Mouse (Mus musculus) kidney, adult 11 months (tissue): ENCODE results near the gene Neurl1b.

Experiments
- DNase-seq: peaks from one replicate; pipeline ENCODE4 v3.0.0; 2022

The Neurl1b gene

DNA sequence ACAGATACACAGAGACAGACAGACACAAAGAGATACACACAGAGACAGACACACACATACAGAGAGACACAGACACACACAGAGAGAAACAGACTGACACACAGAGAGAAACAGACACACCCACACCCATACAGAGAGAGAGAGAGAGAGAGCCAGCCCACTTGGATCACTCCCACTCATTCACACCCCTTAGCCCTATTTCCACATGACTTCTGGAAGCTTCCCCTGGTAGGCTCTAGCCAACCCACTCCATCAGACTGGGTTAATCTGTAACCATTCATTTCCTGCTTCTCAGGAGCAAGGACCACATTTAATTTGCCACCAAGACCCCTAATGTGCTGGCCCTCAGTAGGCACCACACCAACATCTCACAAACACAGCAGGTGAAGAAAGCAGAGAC lies 42.9 kb downstream of the Neurl1b start:
- no peak for DNase-seq

- no peak for DNase-seq
Measured at GRCm38 (mm10) chr17:26458049-26458448, 43.4 kb downstream of the Neurl1b start.

DNA sequence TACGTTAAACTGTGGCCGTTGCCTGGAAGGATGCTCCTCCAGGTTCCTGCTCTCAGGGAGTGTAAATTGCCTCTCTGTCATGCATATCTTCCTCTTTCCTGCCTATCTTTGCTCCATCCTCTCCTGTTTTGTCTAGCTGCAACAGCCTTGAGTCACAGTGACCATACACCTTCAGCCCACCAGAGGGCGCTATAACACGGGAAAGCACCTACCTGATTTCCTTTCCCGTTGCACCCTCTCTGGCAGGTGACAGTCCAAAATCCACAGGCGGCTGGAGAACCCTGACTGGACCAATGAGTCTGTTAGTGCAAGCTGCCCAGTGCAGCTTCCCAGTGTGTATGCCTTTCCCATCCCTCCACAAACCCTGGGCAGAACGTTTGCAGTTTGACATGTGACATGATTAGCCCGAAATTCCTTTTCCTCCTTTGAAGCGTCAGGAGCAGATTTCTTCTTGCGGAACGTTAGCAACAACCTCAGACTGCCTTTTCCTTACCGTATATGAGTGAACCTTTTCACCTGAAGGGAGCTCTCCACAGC lies 48.1 kb downstream of the Neurl1b start:
- peak; percentile 67 for DNase-seq

DNA sequence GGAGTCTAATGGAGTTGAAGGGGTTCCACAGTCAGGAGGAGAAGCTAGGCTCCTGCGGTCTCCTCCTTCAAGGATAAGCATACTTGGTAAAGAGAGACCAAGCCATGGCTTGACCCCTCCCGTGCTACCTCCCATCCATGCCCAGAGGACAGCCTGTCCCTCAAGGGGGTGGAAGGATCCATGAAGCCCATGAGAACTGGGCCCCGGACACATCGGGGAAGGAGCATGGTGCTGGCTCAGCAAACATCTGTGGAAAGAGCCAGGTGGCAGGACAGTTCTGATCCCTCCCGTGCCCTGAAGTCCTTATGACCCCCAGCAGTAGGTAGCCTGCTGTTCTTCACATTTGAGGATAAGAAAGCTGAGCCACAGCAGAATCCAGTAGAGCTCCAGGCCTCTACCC lies 48.8 kb downstream of the Neurl1b start:
- DNase-seq = no peak

DNA sequence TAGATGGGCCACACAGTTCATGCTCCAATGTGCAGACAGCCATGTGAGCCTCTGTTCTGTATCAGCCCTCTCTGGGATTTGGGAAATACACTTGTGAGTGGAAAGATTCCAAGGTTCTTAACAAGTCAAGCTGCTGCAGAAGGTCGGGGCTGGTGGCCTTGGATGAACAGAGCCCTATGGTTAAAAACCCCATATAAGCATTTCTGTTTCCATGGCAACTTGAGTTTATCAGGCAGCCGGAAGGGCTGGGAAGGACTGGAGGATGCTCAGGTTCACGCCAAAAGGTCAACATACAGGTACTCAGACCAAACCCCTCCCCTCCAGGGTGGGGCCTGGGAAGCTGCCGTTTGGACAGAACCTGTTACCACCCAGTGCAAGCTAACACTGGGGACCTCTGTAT lies 49.4 kb downstream of the Neurl1b start:
- no peak for DNase-seq

DNA sequence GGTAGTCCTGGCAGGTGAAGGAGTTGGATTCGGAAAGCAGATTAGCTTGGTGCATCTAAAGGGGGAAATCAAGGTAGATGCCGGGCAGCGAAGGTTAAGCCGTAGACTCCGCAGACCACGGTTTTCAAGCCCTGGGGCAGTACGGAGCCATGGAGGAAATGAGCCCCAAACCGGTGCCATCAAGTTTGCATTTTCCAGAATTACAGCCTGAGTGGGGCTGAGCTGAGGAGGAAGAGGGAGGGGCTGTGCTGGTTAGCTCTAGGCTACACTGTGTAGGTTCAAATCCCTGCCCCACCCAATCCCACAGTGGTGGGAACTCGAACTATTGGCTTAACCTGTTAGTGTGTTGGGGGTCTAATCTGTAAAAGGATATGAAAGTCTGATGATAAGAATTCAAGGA lies 49.9 kb downstream of the Neurl1b start:
- no peak for DNase-seq

DNA sequence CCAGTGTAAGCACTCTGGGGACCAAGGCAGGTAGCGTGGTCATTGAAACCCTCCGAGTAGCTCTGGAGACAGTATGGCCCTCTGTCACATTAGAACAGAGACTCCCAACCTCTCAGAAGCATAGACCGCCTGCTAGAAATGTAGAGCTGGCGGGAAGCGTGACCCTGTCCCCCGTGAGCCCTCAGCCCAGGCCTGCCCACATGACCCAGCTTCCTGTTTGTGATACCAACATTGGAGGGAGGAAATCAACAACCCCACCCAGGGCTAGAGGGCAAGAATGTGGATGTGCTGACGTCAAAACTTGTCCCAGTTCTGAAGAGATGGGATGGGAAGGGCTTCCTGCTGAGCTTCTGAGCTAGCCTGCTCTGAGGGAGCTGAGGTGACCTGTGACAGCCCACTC lies 50.3 kb downstream of the Neurl1b start:
- DNase-seq = peak; percentile 88

DNA sequence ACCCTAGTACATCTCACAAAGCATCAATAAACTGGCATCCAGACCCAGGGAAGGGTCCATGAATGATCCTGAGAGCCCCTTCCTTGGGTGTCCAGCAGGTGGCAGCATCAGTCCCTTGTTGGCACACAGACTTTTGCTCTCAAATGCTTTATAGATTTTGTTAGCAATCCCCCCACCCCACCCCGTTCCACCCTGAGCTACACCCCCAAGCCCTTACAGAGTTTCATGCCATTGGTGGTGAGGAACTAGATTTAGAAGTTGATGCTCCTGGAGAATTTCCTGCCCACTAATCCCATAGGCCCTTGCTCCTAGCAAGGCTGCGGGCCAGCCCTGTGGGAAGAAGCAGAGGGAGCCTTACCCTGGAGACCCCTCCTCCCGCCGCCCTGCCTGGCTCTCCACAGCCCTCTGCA lies 52.1 kb downstream of the Neurl1b start:
- DNase-seq = peak; percentile 70

DNA sequence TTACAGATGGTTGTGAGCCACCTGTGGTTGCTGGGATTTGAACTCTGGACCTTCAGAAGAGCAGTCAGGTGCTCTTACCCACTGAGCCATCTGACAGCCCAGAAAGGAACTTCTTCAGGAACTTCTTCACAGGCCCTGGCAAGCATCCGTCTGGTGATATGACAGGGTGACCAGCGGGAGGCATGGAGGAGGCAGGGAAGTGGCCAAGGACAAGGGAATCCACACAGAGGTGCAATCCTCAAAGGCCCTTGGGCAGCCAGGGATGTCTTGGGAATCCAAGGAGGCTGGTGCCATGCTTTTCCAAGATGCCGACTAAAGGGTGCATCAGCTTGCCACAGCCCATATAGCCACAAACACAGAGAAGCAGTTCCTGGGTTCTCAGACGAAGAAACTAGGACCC lies 53.0 kb downstream of the Neurl1b start:
- no peak for DNase-seq

- DNase-seq = no peak
Measured at GRCm38 (mm10) chr17:26468102-26468894, 53.7 kb downstream of the Neurl1b start.

GRCm38 (mm10) chr17:26476871-26477270 lies 62.2 kb downstream of the Neurl1b start:
- DNase-seq = no peak

GRCm38 (mm10) chr17:26478672-26479071 lies 64.0 kb downstream of the Neurl1b start:
- no peak for DNase-seq

DNA sequence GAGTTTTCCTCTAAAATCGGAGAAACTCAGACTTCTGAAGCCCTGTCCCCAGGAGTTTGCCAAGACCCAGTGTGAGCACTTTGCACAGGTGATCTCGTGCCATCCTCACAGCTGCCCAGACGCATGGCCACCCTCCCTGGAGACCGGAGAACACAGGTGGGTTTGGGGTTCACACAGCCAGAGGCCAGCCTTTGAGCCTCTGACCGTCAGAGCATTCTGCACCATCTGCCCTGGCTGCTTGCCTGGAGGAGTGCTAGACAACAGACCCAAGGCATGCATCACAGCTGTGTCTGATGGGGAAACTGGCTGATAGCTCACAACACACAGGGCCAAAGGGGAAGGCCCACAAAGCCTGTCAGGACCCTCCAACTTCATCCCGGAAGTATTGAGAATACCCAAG lies 65.0 kb downstream of the Neurl1b start:
- no peak for DNase-seq

DNA sequence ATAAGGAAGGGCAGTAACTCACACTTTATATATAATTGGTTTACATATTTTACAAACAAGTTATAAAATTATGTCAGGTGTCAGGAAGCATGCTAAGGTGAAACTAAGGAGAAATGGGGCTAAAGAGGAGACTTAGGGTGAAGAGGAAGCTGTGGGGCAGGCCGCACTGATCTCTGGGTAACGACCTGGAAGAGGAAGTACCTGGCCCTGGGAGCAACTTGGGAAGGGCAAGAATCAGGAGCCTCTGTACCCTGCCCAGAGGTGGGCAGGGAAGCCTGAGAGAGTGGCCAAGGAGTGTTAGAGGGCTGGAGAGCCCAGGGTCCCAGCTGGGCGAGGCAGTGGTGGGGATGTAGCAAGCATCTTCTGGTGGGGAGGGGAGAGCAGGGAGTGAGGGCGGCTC lies 66.3 kb downstream of the Neurl1b start:
- no peak for DNase-seq

DNA sequence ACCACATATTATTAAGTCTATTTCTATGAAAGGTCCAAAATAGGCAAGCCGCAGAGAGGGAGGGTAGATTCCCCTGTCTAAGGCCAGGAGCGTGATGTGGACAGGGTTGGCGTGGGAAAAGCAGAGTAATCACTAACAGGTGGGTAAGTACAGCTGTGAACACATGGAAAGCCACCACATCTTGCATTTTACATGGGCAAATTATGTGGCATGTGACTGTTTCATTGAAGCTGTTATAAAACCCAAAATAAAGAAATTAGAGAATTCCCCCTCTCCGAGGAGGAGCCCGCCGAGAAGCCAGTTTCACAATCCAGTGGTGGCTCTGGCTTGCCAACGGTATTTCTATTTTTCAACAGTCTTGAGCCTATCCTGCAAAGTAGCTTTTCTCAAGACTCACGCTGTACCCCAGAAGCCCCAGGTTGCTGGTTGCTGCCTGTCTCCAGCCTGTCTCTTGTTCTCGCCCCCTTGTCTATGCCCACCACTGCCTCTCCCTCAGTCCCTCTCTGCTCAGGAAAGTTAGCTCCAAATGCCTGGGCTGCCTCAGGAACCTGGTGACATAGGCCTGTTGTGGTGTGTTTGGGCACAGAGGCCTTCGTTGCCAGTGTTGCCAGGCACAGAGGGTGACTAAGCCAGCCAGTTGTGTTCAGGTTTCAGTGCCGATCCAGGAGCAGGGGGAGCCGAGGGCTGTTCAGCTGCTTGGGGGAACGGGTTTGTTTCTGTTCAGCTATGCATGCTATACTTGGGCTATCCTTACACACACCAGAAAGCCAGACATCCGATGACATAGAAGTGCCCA lies 70.2 kb downstream of the Neurl1b start:
- no peak for DNase-seq

DNA sequence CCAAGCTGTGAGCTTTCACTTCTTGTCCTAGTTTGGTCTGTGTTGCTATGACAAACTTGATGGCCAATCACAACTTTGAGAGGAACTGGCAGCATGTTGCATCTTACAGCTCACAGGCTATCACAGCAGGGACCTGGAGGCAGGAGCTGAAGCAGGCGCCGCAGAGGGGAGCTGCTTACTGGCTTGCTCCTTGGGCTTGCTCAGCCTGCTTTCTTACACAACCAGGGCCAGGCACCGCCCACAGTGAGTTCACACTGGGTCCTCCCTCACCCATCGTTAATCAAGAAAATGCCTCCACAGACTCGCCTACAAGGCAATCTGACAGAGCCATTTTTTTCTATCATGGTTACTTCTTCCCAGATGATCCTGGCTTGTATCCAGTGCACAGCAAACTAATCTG lies 72.6 kb downstream of the Neurl1b start:
- no peak for DNase-seq

DNA sequence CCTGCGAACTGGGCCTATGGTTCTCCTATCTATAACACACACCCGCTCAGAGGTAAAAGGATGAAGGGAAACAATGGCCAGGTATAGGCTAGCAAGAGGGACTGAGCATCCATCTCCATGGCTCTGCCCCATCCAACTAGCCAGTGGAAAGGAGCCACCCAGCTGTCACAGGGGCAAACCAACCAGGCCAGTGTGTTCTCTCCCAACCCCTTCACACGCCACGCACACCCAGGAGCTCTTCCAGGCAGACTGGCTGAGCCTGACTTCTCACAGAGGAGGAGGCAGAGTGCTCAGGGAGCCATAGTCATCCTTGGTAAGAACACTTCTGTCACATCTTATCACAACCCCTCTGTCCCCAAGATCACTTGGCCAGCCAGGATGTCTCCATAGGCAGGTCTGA lies 73.3 kb downstream of the Neurl1b start:
- DNase-seq = no peak

DNA sequence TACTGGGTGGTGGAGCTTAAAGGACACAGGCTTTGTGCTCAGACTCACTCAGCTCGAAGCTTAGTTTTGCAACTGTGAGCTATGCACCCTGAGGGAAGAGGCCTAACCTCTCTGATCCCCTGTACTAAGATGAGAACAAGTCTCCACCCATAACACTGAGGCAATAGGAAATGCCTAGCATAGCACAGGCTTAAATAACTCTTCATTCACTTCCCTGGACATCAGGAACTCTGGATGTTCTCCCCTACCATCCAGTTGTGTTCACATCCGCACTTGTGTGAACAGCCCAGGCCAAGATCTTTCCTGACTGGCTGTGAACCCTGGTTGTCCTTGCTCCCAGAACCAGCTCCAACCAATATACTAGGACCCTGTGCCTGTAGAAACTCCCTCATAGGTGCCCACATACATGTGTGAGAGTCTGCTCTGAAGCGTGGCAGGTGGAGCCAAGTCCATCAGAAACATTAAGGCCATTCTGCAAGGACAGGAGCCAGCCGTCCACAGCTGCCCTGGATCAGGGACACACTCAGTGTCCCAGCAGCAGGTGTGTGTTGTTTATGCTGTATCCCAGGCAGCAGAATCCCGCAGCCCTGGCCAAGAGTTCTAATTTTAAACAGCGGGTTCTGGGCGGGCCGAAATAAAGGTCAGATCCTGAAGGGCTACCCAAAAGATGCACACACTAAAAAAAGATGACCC lies 74.2 kb downstream of the Neurl1b start:
- no peak for DNase-seq

DNA sequence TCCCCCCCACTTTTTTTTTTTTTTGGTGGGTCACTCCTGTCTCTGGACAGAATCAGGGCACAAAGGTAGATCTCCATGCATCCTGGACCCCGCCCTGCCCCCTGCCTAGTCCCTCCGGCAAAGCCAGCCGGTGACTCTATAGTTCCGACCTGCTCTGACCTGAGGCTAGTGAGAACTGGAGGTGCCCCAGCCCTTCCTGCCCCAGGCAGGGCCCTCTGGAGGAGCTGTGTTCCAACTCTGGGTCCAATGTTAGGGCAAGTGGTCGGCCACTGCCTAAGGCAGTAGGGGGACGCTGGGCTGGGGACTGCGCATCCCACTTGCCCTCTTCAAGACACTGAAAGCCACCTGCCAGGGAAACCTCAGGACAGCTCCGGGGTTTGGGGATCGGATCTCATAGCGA lies 75.4 kb downstream of the Neurl1b start:
- DNase-seq = no peak

DNA sequence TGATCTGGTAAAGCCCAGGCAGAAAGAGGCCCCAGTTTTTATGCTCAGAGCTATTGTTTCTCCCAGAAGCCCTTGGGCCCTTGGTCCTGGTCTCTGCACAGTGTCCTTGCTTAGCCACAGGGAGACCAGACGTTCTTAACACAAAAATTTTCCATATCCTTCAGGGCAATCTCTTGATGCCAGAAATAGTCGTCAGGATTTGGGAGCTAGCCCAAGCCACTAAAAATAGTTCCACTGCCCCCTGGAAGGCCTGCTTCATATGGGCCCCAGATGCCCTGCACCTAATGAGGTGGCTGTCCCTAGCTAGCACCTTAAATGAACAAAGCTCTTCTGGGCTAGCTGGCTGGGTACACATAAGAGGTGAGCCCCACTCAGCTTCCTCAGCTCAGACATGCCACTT lies 76.3 kb downstream of the Neurl1b start:
- DNase-seq = peak; percentile 69

- DNase-seq = no peak
Measured at GRCm38 (mm10) chr17:26492246-26492645, 77.6 kb downstream of the Neurl1b start.

DNA sequence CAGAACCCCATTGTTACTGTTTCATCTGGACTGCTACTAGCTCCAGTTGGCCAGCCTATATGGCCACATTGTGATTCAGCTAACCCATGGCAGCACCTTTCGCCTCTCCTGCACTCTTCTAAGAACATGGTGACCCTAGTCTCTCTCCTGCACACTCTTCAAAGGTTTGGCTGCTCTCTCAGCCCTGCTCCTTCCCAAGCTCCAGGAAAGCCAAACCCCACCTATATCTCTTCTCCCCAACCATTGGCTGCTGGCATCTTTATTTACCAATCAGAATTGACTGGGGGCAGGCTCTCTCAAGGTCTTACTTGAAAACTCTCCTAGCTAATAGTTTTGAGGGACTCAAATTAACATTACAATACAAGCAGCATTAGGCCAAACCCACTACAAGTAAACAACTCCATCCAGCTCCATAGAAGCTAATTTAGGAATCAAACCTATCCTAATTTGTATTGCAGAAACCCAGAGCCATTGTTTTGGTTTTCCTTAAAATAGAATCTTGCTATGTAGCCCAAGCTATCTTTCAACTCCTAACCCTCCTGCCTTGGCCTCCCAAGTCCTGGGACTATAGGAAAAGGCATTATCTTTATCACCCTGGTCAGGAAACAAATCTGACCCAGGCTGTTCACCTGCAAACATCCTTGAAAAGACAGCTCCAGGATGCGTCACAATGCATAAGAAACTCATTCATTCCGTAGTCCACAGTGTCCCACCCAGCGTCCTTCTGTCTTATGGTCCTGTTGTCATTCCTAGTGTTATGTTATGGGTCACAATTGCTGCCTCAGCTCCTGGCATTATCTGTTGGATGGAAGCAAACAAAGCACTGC lies 80.2 kb downstream of the Neurl1b start:
- no peak for DNase-seq
